Mouse (Mus musculus) stomach, postnatal 0 days (tissue): ENCODE measurements at regions not wholly inside any gene's neighbourhood (a gene's known extent, or its start where the extent isn't known, plus 50 kb on each side); places are given as distances from the start of the nearest gene placed in this dataset.

Source experiments
- ATAC-seq: fragments of 200-750 bp; cut with Nextera tagmentation; 2 replicates; pipeline ENCODE4 v1.8.0; 2017; ENCODE audit not compliant: low FRiP score, low TSS enrichment
- DNase-seq: peaks from one replicate; pipeline ENCODE4 v3.0.0-alpha.2; 2016; ENCODE audit warnings: low spot score
- H3K27ac ChIP-seq: fragments of 300-500 bp; sonication (generic); replicated peaks from 2 replicates; pipeline ENCODE4 v1.5.1; 2014; ENCODE audit warnings: mild to moderate bottlenecking, control low read depth
- H3K27me3 ChIP-seq: fragments of 300-500 bp; sonication (generic); 2 replicates; pipeline ENCODE4 v1.6.1; 2014; ENCODE audit warnings: low read length; ENCODE audit not compliant: control insufficient read depth, insufficient read depth
- H3K36me3 ChIP-seq: fragments of 300-500 bp; sonication (generic); 2 replicates; pipeline ENCODE4 v1.6.1; 2014; ENCODE audit warnings: low read length, mixed read lengths; ENCODE audit not compliant: control insufficient read depth, insufficient read depth
- H3K4me1 ChIP-seq: fragments of 300-500 bp; sonication (generic); replicated peaks from 2 replicates; pipeline ENCODE4 v1.6.1; 2014; ENCODE audit warnings: antibody characterized with exemption; ENCODE audit not compliant: control insufficient read depth, insufficient read depth
- H3K4me2 ChIP-seq: fragments of 300-500 bp; sonication (generic); replicated peaks from 2 replicates; pipeline ENCODE4 v1.6.1; 2014; ENCODE audit warnings: low read depth, mild to moderate bottlenecking, control low read depth, moderate library complexity
- H3K4me3 ChIP-seq: fragments of 300-500 bp; sonication (generic); 2 replicates; pipeline ENCODE4 v1.5.1; 2014; ENCODE audit warnings: low read depth, low read length, control low read depth
- H3K9ac ChIP-seq: fragments of 300-500 bp; sonication (generic); 2 replicates; pipeline ENCODE4 v1.6.1; 2014; ENCODE audit warnings: mild to moderate bottlenecking, low read length, control low read depth, mixed read lengths
- H3K9me3 ChIP-seq: fragments of 300-500 bp; sonication (generic); 2 replicates; pipeline ENCODE4 v1.6.1; 2016; ENCODE audit warnings: low read length; ENCODE audit not compliant: control insufficient read depth
- CTCF ChIP-seq: IDR thresholded peaks from 2 replicates; pipeline ENCODE4 v1.5.1; 2016; ENCODE audit warnings: antibody characterized with exemption, low read depth, mild to moderate bottlenecking, moderate library complexity
- EP300 ChIP-seq: optimal IDR thresholded peaks from 2 replicates; pipeline ENCODE3; 2016; ENCODE audit warnings: antibody characterized with exemption
- WGBS: fragments of 180-500 bp; shearing (Covaris S2); extraction: QIAGEN DNeasy Blood & Tissue Kit; methylation state at CpG from one replicate; pipeline ENCODE4 v1.1.7; 2014; 5-methylcytosine and 5-hydroxymethylcytosine counted together

DNA sequence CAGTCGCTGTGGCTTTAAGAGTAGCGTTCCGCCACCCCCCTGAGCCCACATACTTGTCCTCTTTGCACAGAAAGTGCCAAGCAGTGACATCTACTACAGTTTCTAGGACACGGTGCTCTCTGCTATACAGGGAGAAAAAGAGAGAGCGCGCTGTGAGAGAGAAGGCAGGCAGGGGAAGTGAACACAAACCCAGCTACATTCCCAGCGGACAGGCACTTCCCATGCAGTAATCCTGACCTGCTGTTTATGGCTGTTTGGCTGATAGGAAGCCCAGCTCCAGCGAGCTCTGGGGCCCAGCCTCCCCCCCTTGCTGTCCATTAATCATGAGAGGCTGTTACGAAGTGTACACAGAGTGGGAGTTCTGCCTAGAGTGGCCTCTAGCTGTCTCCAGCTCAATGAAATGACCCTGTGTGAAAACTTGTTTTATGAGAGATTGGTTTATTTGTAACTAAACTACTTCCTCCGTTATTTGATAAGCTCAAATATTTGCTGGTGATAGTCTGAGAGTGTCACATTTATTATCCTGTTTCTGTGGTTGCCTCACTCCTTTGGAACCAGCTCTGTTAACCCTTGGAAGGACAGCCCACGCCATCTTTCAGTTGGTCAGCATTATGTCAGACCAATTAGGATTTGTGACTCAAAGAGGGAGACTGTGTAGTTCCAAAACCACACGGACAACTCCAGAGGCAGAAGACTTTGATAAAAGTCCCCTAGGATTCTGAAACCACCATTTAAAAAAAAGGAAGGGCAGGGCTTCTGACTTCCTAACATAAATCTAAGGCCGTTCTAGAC is 164.2 kb downstream of the Spry2 start:
- Histone ChIP-seq H3K9ac (peak overlapping the region; percentile 48), H3K27ac (peak overlapping the region; percentile 86)
- 0% methylated on average over 13 of the region's 13 CpGs for WGBS

DNA sequence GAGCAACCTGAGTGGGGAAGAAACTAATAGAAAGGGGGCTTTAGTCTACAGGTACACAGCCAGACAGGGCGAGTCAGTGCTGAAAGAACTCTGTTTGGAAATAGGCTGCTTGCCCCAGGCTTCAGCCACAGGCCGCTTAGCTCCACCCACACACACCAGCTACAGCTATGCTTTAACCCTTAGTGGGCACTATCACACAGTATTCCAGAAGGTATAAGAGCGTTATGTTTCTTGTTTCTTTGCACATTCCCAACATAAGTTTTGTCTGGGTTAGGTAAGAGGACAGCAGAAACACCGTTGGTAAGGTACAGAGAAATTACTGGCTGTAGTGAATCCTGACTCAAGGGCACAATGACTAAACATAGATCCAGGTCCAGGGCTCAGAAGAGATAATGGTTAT is 165.8 kb downstream of the Spry2 start:
- Histone ChIP-seq H3K4me1 (peaks cover 5% of the 10 kb centered on the region; the same call in 1 of the 2 replicates), H3K27me3 (no peaks in the 10 kb centered on the region), H3K4me2 (no peak overlapping the region), H3K9me3 (no peaks in the 10 kb centered on the region), H3K27ac (no peak overlapping the region), H3K4me3 (no peak overlapping the region), H3K36me3 (no peaks in the 10 kb centered on the region), H3K9ac (no peak overlapping the region)
- DNase-seq (peak; percentile 64), ATAC-seq (no peak)
- TF ChIP-seq CTCF (no peak), EP300 (no peak)
- 11% methylated on average over 4 of the region's 4 CpGs for WGBS

More for the DNA sequence above, 164.2 kb downstream of the Spry2 start:
- H3K36me3 ChIP-seq: no peaks in the 10 kb centered on the region
- ATAC-seq (peak; percentile 98), DNase-seq (peak; percentile 87)
- peak overlapping the region; percentile 61 for H3K4me2 ChIP-seq
- H3K27me3 ChIP-seq: no peaks in the 10 kb centered on the region
- H3K4me1 ChIP-seq: peaks cover 5% of the 10 kb centered on the region; the same call in 1 of the 2 replicates
- TF ChIP-seq EP300: peak; percentile 25
- TF ChIP-seq CTCF: peak; percentile 54
- H3K9me3 ChIP-seq: no peaks in the 10 kb centered on the region
- H3K4me3 ChIP-seq: peak overlapping the region; percentile 32

DNA sequence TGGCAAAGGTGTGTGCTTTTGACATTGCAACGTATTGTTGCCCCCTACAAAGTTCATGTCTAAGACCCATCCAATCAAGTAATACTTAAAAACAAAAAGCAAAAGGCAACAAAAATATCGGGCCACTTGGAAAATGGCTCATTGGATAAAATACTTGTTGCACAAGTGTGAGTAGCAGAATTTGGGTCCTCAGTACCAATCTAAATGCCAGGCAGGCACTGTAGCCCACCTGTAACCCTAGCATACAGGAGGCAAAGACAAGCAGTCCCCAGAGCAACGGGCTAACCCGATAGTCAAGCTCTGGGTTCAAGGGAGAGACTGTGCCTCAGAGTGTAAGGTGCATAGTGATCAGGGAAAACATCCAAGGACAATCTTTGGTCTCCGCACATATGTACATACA is 167.8 kb downstream of the Spry2 start:
- Histone ChIP-seq H3K36me3 (no peaks in the 10 kb centered on the region), H3K9ac (no peak overlapping the region), H3K4me1 (peaks cover 5% of the 10 kb centered on the region; the same call in 1 of the 2 replicates), H3K27ac (no peak overlapping the region), H3K9me3 (no peaks in the 10 kb centered on the region), H3K27me3 (no peaks in the 10 kb centered on the region), H3K4me3 (no peak overlapping the region), H3K4me2 (no peak overlapping the region)
- TF ChIP-seq EP300 (no peak), CTCF (no peak)
- ATAC-seq (no peak), DNase-seq (no peak)
- 95% methylated on average over 5 of the region's 5 CpGs for WGBS

DNA sequence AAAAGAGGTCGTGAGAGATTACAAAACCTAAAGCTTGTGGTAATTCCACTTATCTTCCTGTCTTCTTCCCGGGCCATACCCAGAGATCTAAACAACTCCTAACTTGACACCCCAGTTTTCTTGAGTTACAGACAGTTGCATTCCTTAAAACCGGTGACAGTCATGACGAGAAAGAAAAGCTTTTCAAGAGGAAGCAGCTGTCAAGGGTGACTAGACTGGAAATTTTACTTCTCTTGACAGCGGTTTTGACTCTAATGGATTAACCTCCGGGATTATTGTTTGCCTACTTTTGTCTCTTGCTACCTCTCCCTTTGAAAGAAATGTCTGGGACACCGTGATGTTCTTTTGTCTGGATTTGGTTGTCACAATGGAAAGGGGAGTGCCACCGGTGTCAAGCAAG is 170.9 kb downstream of the Spry2 start:
- ATAC-seq (no peak), DNase-seq (no peak)
- no peak for TF ChIP-seq EP300
- no peak for TF ChIP-seq CTCF
- Histone ChIP-seq H3K9me3 (no peaks in the 10 kb centered on the region), H3K4me2 (no peak overlapping the region), H3K27me3 (no peaks in the 10 kb centered on the region), H3K27ac (no peak overlapping the region), H3K36me3 (no peaks in the 10 kb centered on the region), H3K4me1 (no peaks in the 10 kb centered on the region; the same call in 1 of the 2 replicates), H3K4me3 (no peak overlapping the region), H3K9ac (no peak overlapping the region)
- 40% methylated on average over 8 of the region's 8 CpGs for WGBS

DNA sequence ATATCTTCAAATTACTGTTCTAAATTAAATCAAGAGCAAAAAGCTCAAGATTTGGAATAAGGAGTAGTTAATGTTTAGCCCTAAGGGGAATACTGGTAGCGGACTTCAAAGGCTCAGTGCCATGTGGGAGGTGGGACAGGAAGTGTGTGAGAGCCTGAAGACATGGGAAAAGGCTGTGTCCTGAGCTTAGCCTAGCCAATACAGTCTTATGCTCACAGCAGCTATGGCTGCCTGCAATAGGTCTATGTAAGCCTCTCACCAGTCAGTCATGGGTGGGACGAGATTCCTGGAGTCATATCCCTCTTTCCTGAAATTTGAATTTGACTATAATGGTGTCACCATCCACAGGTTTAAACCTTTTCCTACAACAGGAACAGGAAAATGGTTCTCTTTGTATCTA is 173.7 kb downstream of the Spry2 start:
- Histone ChIP-seq H3K4me3 (no peak overlapping the region), H3K4me2 (no peak overlapping the region), H3K9ac (no peak overlapping the region), H3K4me1 (no peaks in the 10 kb centered on the region), H3K9me3 (no peaks in the 10 kb centered on the region), H3K27me3 (no peaks in the 10 kb centered on the region), H3K36me3 (no peaks in the 10 kb centered on the region), H3K27ac (no peak overlapping the region)
- TF ChIP-seq EP300 (no peak), CTCF (no peak)
- 73% methylated on average over 2 of the region's 2 CpGs for WGBS
- DNase-seq (no peak), ATAC-seq (no peak)

DNA sequence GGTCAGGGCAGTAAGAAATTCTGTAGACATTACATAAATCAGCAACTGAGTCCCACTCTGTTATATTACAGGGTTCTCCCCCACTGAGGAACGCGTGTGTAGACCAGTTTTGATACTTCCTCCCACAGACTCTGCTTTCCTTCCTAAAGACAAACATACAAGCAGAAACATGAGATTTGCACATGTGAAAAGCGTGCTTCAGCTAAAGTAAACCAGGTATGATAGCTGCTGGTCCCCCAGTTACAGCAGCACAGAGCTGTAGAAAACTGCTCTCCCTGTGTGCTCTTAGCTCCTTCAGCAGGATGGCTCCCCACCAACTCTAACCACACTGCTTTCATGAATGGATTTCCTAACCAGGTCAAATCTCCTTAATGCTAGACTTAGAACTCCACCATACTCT is 175.0 kb downstream of the Spry2 start:
- Histone ChIP-seq H3K4me1 (no peaks in the 10 kb centered on the region), H3K27me3 (no peaks in the 10 kb centered on the region), H3K36me3 (no peaks in the 10 kb centered on the region), H3K27ac (no peak overlapping the region), H3K9me3 (no peaks in the 10 kb centered on the region), H3K4me2 (no peak overlapping the region), H3K9ac (no peak overlapping the region), H3K4me3 (no peak overlapping the region)
- 68% methylated on average over 3 of the region's 3 CpGs for WGBS
- no peak for DNase-seq
- ATAC-seq: no peak
- no peak for TF ChIP-seq CTCF
- no peak for TF ChIP-seq EP300
